ENCODE assay signal across 9 mouse cellular contexts in genomic region chr16:38679431-38680021, GRCm38 (mm10). TPM values are rescaled to one million over a fixed set of nuclear protein-coding genes. Genes with fewer than 3 reads are reported as not detected.
DNase-seq lines count a peak whose midpoint lies in the region; ATAC-seq and TF ChIP-seq lines count a peak whose summit lies in the region.
"Had no signal": no experiment of that assay in that cellular context is flagged by ENCODE, and none has a peak within 500 bp of the region (broad histone marks: within the 10 kb centered on the region; RNA-seq: fewer than 3 reads in every experiment).

No protein-coding gene starts in this region.

- H3K9me3 ChIP-seq in lung, postnatal 0 days (ENCODE audit: low read length), result no peaks in the 10 kb centered on the region
- H3K9me3 ChIP-seq: neural tube, embryonic 12.5 days had no signal

- peaks cover 6% of the 10 kb centered on the region; the same call in 1 of the 2 replicates for H3K4me1 ChIP-seq in lung, postnatal 0 days (ENCODE audit: insufficient read depth, low read depth, low read length)

- H3K27me3 ChIP-seq in lung, postnatal 0 days (replicated peaks; ENCODE audit: insufficient read depth, low read length), result no peaks in the 10 kb centered on the region
- H3K27me3 ChIP-seq: neural tube, embryonic 12.5 days had no signal

- no peak for TF ChIP-seq CTCF in lung, postnatal 0 days (IDR thresholded peaks at IDR 0.05)

- peak overlapping the region; percentile 64 for H3K27ac ChIP-seq in lung, postnatal 0 days (ENCODE audit: low read length)
- H3K27ac ChIP-seq: neural tube, embryonic 12.5 days had no signal

- H3K9ac ChIP-seq in lung, postnatal 0 days (replicated peaks; ENCODE audit: low read depth), result no peak overlapping the region
- H3K9ac ChIP-seq: neural tube, embryonic 12.5 days had no signal

- peak overlapping the region; percentile 28; the same call in 1 of the 2 replicates for H3K4me2 ChIP-seq in lung, postnatal 0 days (replicated peaks; ENCODE audit: low read depth, low read length)
- H3K4me2 ChIP-seq: neural tube, embryonic 12.5 days had no signal

- peak; percentile 47 for DNase-seq in adrenal gland, adult 2 months
- DNase-seq in adrenal gland, postnatal 14 days, result no peak
- peak; percentile 15 for DNase-seq in ZHBTc4 (ENCODE audit: low read depth, low spot score)
- peak; percentile 60 for DNase-seq in induced T-regulatory cell, adult 2 months (ENCODE audit: low read depth)
- DNase-seq in lung, postnatal 0 days (ENCODE audit: low spot score), result peak; percentile 73
- no peak for DNase-seq in frontal cortex, postnatal 10 days (ENCODE audit: low spot score in 2 of 2)
- DNase-seq in gastrocnemius, adult 8-10 months (ENCODE audit: low spot score in 2 of 2), result no peak
- no peak for DNase-seq in retina, embryonic 14.5 days (ENCODE audit: low spot score)

- 28% methylated on average over 12 of the region's 12 CpGs for WGBS in lung, postnatal 0 days

- H3K36me3 ChIP-seq in lung, postnatal 0 days (ENCODE audit: insufficient read depth, low read length), result peaks cover 4% of the 10 kb centered on the region; the same call in 1 of the 2 replicates
- H3K36me3 ChIP-seq: neural tube, embryonic 12.5 days had no signal

- peak; percentile 80 for ATAC-seq in lung, postnatal 0 days

- TF ChIP-seq EP300 in lung, postnatal 0 days (IDR thresholded peaks at IDR 0.05), result peak; percentile 82

- H3K4me3 ChIP-seq in lung, postnatal 0 days (ENCODE audit: low read depth, low read length), result no peak overlapping the region
- H3K4me3 ChIP-seq: neural tube, embryonic 12.5 days had no signal

RNA-seq across cellular contexts. Expression of gene Arhgap31, which starts 33.5 kb away (rescaled TPM):
- 10 to 100 TPM; 19.1 to 23.8 TPM for total RNA-seq in adrenal gland, adult 2 months (2021)
- 7.4 and 7.7 TPM in 2 replicates for polyA plus RNA-seq in adrenal gland, adult 2 months (2012; rRNA removed)
- 34.8 and 37.5 TPM in 2 replicates for total RNA-seq in adrenal gland, postnatal 14 days (2021)
- 19.2 and 23.6 TPM in 2 replicates for polyA plus RNA-seq in lung, postnatal 0 days (2015; fragmentation: Nextera tagmentation; extraction: Ambion mirVana)
- 10 to 100 TPM in 2 of 4 experiments, 1 to 10 TPM in 2; 9.3 to 14.3 (median 11.0) TPM for total RNA-seq in gastrocnemius, adult 8-10 months (2022)

Comparison
In these comparisons a context has a peak if more than half of its experiments do, and no peak if none do; other contexts are left out.
1. DNase-seq: peak in adrenal gland, adult 2 months (single experiment), ZHBTc4 (single experiment), induced T-regulatory cell, adult 2 months (single experiment) and lung, postnatal 0 days (single experiment); none in adrenal gland, postnatal 14 days (single experiment), frontal cortex, postnatal 10 days (0 of 2), gastrocnemius, adult 8-10 months (0 of 2) and retina, embryonic 14.5 days (single experiment).